Mouse (Mus musculus) adrenal gland, adult 2 months (tissue): ENCODE measurements at regions not wholly inside any gene's neighbourhood (a gene's known extent, or its start where the extent isn't known, plus 50 kb on each side); places are given as distances from the start of the nearest gene placed in this dataset.
"Not testable (repeated sequence)": the region's sequence is repeated elsewhere in the genome, so short reads cannot be mapped to it uniquely, and the experiment has no call there.

ENCODE experiments used
- DNase-seq: peaks from one replicate; pipeline ENCODE4 v3.0.0; 2021

DNA sequence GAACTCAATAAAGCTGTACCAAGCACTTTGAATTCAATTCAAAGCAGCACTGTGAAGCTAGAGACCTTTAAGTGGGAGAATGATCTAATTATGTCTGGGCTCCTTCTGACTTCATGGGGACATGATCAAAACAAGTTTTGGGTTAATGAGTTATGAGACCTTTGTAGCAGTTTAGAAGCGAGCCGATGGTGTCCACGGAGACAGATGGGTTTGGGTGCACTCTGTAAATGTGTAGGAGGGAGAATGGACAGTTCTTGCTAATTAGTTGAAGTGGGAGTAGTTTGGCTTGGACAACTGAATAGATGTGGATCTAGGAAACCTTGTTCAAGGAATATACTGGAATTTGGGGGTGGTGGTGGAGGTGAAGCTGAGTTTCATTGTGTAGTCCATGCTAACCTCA lies 186.3 kb upstream of the Cldn34b3 start:
- no peak for DNase-seq

DNA sequence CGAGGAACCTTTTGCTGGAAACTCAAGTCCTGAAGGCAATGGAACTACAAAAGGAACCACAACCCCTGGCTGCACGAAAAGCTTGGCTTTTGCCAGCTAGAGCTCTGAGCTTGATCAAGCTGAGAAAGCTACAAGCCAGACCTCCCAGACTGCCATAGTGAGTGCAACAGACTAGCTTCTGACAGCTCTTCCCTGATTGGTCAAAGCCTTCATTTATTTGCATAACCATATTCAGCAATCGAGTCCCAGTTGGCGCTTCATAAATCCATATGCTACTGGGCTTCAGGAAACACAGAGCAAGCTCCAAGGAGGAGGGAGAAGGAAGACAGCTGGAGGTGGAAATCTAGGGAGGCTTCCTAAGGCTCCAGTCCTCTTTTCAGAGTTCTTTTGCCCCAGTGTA lies 181.4 kb upstream of the Cldn34b3 start:
- DNase-seq, result no peak

DNA sequence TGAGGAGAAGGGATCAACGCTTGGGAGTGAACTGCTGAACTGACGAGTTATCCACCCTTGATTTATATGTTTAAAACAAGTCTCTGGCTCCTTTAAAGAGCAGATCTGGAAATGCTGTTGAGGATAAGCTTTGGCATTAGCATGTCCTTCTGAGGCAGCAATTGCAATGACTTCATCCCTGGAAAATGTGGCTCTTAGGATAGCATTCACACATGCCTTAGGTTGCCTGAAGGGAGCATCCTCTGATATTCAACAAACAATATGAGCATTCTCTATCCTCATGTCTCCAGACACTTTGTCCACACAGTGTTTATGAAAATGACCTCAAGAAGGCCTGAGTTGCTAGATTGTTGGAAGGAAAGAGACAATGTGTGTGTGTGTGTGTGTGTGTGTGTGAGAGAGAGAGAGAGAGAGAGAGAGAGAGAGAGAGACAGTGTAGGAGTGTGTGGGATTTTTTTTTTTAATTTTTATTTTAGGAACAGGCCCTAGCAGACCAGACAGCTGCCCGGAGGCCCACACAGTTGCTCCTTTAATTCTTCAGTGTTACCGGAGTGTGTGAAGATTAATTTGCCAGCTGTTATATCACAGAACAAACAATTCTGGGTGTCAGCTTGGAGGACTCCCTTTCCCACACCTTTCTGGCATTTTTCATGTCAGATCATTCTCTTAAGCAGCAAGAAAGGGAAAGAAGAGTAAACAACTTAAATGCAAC lies 153.2 kb upstream of the Cldn34b3 start:
- no peak for DNase-seq

DNA sequence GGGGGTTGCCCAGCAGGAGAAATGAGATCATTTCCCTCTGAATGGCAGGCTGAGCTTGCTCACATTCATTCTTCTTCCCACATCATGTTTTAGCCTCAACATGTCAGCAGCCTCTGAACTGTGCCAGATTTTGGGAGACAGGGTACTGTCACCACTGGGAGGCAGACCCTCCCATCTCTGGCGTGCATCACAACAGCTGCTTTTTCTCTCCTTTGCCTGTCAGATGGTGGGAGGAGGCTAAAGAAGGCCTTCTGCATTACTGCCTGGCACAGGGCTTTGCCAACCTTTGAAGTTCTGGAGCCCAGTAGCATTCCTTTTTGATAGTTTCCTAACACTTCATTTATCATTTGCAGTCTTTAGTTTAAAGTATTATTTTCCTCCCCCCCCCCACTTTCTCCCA lies 148.0 kb upstream of the Cldn34b3 start:
- DNase-seq, result no peak

DNA sequence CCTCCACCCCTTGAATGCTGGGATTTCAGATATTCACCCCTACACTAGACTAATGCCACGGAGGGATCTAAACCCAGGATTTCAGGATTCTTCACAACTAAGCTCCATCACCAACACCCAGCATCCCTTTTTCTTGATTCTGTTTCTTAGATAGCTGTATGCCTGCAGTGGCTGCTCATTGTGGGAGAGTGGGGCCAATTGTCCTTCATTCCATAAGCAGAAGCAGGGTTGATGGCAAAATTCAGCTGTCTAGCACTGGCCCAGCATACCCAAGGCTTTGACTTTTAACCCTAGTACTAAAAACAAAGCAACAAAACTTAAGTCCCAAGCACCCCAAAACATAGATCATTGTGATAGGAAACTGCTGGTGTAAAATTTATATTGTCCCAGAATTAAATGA lies 147.5 kb upstream of the Cldn34b3 start:
- no peak for DNase-seq

DNA sequence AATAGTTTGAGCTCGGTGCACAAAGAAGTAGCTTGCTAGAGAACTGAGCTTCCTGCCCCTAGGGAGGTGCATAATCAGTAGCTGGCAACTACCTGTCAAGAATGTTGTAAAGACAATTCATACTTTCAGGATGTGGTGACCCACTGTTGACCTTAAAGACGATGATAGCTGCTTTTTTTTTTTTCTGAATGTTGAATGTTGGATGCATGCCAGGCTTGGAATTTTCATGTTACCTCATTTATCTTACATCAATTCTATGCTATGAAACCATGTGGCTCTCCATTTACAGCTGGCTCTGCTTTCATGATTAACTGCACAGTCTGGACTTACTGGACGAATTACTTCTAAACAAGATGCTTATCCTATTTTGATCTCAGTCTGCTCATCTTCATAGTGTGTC lies 143.2 kb upstream of the Cldn34b3 start:
- no peak for DNase-seq

DNA sequence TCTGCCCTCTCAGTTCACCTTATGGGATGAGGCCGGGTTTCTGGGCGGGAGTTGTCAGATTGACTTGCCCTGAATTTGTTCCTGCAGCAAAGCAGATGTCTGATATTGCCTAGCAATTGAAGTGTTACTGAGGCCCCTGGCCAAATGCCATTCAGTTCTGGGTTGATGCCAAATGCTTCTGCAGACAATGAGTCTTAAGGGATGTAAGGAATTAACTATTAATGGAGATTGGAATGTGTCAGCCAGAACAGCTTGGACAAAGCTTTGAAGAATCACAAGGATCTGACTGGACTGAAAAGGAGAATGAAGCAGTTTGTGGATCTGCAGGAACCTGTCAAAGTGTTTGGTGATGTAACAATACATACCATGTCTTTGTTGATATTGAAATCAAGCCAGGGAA lies 140.7 kb upstream of the Cldn34b3 start:
- no peak for DNase-seq

DNA sequence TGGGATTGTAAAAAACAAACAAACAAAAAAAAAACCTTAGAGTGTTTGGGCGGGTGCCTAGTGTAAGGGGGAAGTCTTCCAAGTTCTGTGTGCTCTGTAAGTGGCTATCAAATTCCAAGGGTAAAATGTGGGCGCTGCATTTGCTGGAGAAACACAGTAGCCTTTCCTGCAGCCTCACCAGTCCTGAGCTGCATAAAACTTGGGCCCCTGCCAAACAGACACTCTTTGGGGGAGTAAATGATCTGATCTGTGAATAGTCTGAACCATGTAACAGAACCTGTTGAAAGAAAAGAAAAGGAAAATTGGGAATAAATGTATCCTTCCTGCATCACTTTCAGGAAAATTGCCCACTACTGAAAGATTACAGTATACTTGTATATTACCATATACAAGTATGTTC lies 126.4 kb upstream of the Cldn34b3 start:
- no peak for DNase-seq

DNA sequence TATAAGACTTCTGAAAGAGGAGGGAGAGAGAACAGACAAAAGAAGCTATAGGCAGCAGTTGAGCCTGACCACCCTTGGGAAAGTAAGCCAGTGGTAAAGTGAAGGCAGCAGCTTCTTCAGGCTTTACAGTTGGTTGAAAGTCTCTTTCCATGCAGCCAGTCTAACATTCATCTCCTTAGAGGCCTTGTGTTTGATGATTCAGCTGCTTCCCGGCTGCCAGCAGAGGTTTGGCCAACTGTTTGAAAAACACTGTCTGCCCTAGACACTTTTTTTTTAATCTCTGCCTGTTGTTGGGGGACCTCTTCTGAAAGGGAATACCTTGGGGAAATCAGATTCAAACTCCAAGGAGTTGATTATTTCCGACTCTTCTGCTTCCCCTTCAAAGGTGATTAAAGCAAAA lies 123.1 kb upstream of the Cldn34b3 start:
- DNase-seq, result peak; percentile 4

DNA sequence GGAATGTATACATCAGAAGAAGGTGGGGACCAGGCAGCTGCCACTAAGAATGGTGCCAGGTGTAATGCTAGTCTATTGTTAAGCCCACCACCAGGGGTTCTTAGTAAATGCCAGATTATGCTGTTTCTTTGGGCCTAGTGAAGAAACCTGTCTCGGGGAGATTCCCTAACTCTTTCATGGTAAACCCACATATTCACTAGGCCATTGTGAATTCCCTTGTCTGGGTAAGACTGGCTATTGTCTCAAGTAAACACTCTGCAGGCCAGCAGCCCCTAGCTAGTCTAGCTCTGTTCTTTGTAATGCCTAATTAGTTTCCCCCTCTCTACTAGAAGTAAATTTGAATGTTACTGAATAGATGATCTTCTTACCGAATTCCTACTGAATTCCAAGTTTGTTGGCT lies 89.3 kb upstream of the Cldn34b3 start:
- not testable (repeated sequence) for DNase-seq

DNA sequence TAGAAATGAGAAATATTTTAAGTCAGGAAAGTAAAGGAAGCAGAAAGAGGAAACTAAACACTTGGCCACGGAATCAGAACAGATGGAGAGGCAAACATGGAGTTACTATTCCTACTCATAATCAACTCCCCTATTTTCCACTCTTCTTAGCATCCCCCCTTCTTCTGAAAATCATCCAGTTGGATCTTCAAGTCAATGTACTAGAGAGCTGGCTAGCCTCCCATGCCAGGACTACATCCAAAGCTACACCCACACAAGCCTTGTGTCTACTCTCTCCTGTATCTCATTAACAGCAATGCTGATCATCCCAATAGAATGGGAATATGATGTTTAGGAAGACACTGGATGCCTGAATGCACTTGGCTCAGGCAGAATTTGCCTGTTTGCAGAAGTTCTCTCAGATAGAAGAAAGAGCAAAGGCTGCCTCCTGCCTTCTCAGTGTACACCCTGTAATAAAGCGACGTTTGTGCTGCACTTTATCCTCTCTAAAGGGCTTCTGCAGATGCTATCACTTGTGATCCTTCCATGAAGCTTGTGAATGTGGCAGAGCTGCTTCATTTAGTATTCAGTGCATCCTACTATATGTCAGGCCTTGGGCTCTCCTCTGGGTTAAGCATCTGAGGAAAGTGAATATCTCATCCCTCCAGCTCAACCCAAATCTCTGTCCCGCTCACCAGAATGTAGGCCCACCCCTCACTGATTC lies 82.5 kb upstream of the Cldn34b3 start:
- no peak for DNase-seq

DNA sequence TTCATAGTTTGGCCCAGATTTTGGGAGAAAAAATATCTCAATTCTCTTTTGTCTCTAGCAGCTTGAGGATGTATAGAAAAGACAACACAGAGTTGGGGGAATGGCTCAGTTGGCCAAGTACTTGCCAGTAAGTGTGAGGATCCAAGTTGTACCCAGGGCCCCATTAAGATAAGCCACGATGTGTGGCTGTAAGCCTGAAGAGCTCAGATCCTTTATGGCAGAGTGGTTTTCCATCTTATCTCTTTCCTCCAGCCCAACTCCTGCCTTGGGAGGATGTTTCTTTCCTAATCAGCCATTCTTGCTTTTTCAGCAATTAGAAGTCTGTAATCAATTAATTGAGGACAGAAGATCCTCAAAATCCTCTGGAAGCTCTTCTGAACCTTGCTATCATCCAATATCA lies 63.5 kb upstream of the Cldn34b3 start:
- DNase-seq, result no peak

DNA sequence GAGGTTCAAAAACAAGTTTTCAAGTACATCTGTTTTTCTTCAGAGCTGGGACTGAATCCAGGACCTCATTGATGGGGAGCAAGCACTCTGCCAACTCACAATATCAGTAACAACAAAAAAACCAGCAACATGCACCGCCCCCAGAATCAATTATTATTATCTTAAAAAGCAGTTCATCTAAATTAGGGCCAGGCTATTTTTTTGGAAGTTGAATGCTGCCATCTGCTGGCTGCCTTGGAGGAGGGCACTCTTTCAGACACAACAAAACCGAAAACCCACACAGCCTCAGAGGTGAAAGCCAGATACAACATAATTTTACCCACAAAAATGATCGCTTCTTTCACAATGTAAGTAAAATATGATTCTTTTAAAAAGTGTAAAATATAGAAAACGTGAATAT lies 62.7 kb upstream of the Cldn34b3 start:
- peak; percentile 6 for DNase-seq
